Comparison of ENCODE assay signal across 9 mouse cellular contexts in genomic region chr10:122912086-122912690, GRCm38 (mm10).
DNase-seq lines count a peak whose midpoint lies in the region; ATAC-seq lines count a peak whose summit lies in the region.
"Had no signal": no experiment of that assay in that cellular context is flagged by ENCODE, and none has a peak within 500 bp of the region (broad histone marks: within the 10 kb centered on the region; RNA-seq: fewer than 3 reads in every experiment).

No protein-coding gene starts in this region.

- H3K4me2 ChIP-seq in kidney, embryonic 16.5 days (replicated peaks; ENCODE audit: low read depth, low read length): peak overlapping the region; percentile 11
- H3K4me2 ChIP-seq in forebrain, embryonic 12.5 days: no peak overlapping the region; the same call in 1 of the 2 replicates

- H3K4me3 ChIP-seq in kidney, embryonic 16.5 days (ENCODE audit: low read length): no peak overlapping the region
- no peak overlapping the region for H3K4me3 ChIP-seq in forebrain, embryonic 12.5 days (replicated peaks)
- H3K4me3 ChIP-seq in limb, embryonic 10.5 days: peak overlapping the region; percentile 42

- no peak for ATAC-seq in kidney, embryonic 16.5 days (ENCODE audit: low FRiP score, low TSS enrichment)
- ATAC-seq in forebrain, embryonic 12.5 days (ENCODE audit: low FRiP score): no peak
- no peak for ATAC-seq in monocyte, adult 5-6 weeks (replicated peaks; ENCODE audit: insufficient number of reproducible peaks, low FRiP score, low TSS enrichment, poor library complexity, severe bottlenecking)
- ATAC-seq: Patski had no signal

- peak overlapping the region; percentile 93 for H3K27ac ChIP-seq in kidney, embryonic 16.5 days (ENCODE audit: low read length)
- H3K27ac ChIP-seq in forebrain, embryonic 12.5 days: peak overlapping the region; percentile 83; the same call in 1 of the 2 replicates
- peak overlapping the region; percentile 95 for H3K27ac ChIP-seq in limb, embryonic 10.5 days

- H3K9ac ChIP-seq in kidney, embryonic 16.5 days (replicated peaks; ENCODE audit: low read length): peak overlapping the region; percentile 56
- H3K9ac ChIP-seq in forebrain, embryonic 12.5 days: 0 out of 2 replicates have a peak overlapping the region, but pooled peaks have one; percentile 1

- no peaks in the 10 kb centered on the region for H3K27me3 ChIP-seq in kidney, embryonic 16.5 days (ENCODE audit: insufficient read depth, low read length)
- H3K27me3 ChIP-seq in forebrain, embryonic 12.5 days: 0 out of 2 replicates have a peak, but pooled peaks cover 2% of the 10 kb centered on the region
- H3K27me3 ChIP-seq in limb, embryonic 10.5 days (ENCODE audit: low read depth, poor library complexity, severe bottlenecking): no peaks in the 10 kb centered on the region
- H3K27me3 ChIP-seq: Patski had no signal

- peaks cover 59% of the 10 kb centered on the region for H3K4me1 ChIP-seq in kidney, embryonic 16.5 days (ENCODE audit: insufficient read depth, low read length)
- H3K4me1 ChIP-seq in forebrain, embryonic 12.5 days: peaks cover 25% of the 10 kb centered on the region
- peaks cover 78% of the 10 kb centered on the region for H3K4me1 ChIP-seq in limb, embryonic 10.5 days

- 24% methylated on average over 12 of the region's 12 CpGs for WGBS in kidney, embryonic 16.5 days
- 64% methylated on average over 6 of the region's 12 CpGs for WGBS in forebrain, embryonic 12.5 days
- 24% methylated on average over 12 of the region's 12 CpGs for WGBS in limb, embryonic 10.5 days

- DNase-seq in kidney, postnatal 14 days: no peak
- peak; percentile 75 for DNase-seq in MN1 (ENCODE audit: low spot score)
- peak; percentile 57 for DNase-seq in limb, embryonic 10.5 days (ENCODE audit: low spot score)
- no peak for DNase-seq in gastrocnemius, postnatal 14 days
- no peak for DNase-seq in adrenal gland, adult 2 months

- peaks cover 6% of the 10 kb centered on the region; the same call in 1 of the 2 replicates for H3K36me3 ChIP-seq in kidney, embryonic 16.5 days (ENCODE audit: insufficient read depth, low read length)
- no peaks in the 10 kb centered on the region for H3K36me3 ChIP-seq in forebrain, embryonic 12.5 days (replicated peaks)
- no peaks in the 10 kb centered on the region for H3K36me3 ChIP-seq in limb, embryonic 10.5 days

- intact Hi-C loops in gastrocnemius, postnatal 14 days (cut with DNase I; ENCODE audit: low total_unique reads): no loop called here

- no peaks in the 10 kb centered on the region for H3K9me3 ChIP-seq in kidney, embryonic 16.5 days (ENCODE audit: low read length)
- no peaks in the 10 kb centered on the region for H3K9me3 ChIP-seq in forebrain, embryonic 12.5 days
- H3K9me3 ChIP-seq in limb, embryonic 10.5 days (replicated peaks): no peaks in the 10 kb centered on the region

Comparison
In these comparisons a context has a peak if more than half of its experiments do, and no peak if none do; other contexts are left out.
1. DNase-seq: peak in MN1 (single experiment) and limb, embryonic 10.5 days (single experiment); none in kidney, postnatal 14 days (single experiment), gastrocnemius, postnatal 14 days (single experiment) and adrenal gland, adult 2 months (single experiment).
2. Peak in every context shown above with its lines, with median percentiles within 50 percentile points of each other: H3K27ac ChIP-seq.